Mouse (Mus musculus): ENCODE measurements at regions not wholly inside any gene's neighbourhood (a gene's known extent, or its start where the extent isn't known, plus 50 kb on each side); places are given as distances from the start of the nearest gene placed in this dataset.

DNA sequence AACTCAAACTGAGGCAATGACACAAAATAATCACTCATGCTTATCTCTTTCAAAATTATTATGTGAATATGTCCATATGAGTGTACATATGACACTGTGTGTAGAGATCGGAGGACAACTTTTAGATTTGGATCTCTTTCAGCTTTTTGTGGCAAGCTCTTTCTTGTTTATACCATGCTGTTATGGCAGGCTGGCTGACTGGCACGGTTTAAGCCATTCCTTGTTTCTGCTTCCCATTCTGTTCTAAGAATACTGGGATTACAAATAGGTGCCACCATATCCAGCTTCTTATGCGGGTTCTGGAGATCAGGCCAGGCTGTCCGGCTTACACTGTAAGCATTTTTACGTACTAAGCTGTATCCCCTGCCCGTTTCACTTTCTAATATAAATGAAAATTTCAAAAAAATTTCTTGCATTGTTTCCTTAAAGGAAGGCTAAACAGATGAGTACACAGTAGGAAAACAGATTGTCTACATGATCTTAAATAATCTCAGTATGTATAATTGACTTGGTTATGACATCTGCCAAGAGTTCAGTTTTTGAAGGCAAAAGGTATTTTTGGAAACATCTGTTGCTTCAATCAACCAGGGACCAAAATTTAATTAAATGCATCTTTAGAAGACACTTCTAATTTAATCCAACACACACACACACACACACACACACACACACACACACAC lies 171.6 kb upstream of the Ufl1 start:
- Histone ChIP-seq H3K4me2 (ENCODE audit: low read length) (no peak overlapping the region), H3K27ac (ENCODE audit: low read length) (no peak overlapping the region), H3K27me3 (ENCODE audit: control insufficient read depth, insufficient read depth, low read depth, low read length) (no peaks in the 10 kb centered on the region), H3K9ac (ENCODE audit: low read depth, low read length) (no peak overlapping the region), H3K36me3 (ENCODE audit: control insufficient read depth, insufficient read depth, low read length) (no peaks in the 10 kb centered on the region), H3K4me1 (ENCODE audit: control insufficient read depth, insufficient read depth, low read length) (no peaks in the 10 kb centered on the region), H3K9me3 (replicated peaks; ENCODE audit: control insufficient read depth, low read length, poor library complexity, severe bottlenecking) (no peaks in the 10 kb centered on the region), H3K4me3 (ENCODE audit: low read depth, low read length) (no peak overlapping the region)
- ATAC-seq: no peak
- 91% methylated on average over 6 of the region's 6 CpGs for WGBS

DNA sequence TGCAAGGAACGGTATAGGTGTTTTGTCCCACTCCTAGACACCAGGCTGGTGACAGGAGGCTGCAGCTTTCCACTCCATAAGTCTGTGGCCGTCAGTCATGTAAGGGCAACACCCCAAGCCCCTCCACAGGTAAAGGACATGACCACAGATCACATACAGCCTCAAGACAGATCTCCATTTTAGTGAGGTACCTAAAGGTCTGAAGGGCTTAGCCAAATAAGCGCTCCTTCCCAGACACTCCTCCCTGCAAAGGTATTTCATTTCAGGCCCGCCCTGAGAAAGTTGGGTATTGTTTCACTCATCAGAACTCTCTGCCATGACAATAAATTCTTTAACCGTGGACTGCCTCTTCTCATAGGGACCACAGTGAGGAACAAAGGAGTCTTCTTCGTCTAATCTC lies 170.2 kb upstream of the Ufl1 start:
- Histone ChIP-seq H3K4me2 (ENCODE audit: low read length) (no peak overlapping the region), H3K4me3 (ENCODE audit: low read depth, low read length) (no peak overlapping the region), H3K27me3 (ENCODE audit: control insufficient read depth, insufficient read depth, low read depth, low read length) (no peaks in the 10 kb centered on the region), H3K36me3 (ENCODE audit: control insufficient read depth, insufficient read depth, low read length) (no peaks in the 10 kb centered on the region), H3K4me1 (ENCODE audit: control insufficient read depth, insufficient read depth, low read length) (no peaks in the 10 kb centered on the region), H3K27ac (ENCODE audit: low read length) (no peak overlapping the region), H3K9ac (ENCODE audit: low read depth, low read length) (no peak overlapping the region), H3K9me3 (replicated peaks; ENCODE audit: control insufficient read depth, low read length, poor library complexity, severe bottlenecking) (no peaks in the 10 kb centered on the region)
- no peak for ATAC-seq
- 77% methylated on average over 6 of the region's 6 CpGs for WGBS

DNA sequence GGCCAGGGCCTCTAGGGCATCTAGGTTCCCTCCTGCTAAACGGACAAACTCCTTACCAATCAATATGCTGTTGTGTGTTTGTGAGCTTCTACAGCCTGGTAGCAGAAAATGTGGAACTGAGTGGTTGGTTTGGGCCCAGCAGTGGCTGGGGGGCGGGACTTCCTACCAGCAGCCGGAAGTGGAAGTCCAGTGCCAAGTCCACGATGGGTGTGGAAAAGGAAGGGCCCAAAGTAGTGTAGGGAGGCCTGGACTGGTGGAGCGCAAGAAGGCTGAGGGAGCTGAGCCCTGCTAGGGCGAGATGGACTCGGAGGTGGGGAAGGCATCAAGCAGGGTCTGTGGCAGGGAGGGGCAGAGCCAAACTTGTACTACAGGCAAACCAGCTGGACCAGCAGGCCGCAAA lies 150.6 kb upstream of the Ufl1 start:
- H3K4me1 ChIP-seq (ENCODE audit: control insufficient read depth, insufficient read depth, low read length): no peaks in the 10 kb centered on the region
- 94% methylated on average over 8 of the region's 8 CpGs for WGBS
- H3K9me3 ChIP-seq (replicated peaks; ENCODE audit: control insufficient read depth, low read length, poor library complexity, severe bottlenecking): no peaks in the 10 kb centered on the region
- H3K27ac ChIP-seq (ENCODE audit: low read length): no peak overlapping the region
- H3K27me3 ChIP-seq (ENCODE audit: control insufficient read depth, insufficient read depth, low read depth, low read length): no peaks in the 10 kb centered on the region
- H3K36me3 ChIP-seq (ENCODE audit: control insufficient read depth, insufficient read depth, low read length): no peaks in the 10 kb centered on the region
- no peak overlapping the region for H3K9ac ChIP-seq (ENCODE audit: low read depth, low read length)
- H3K4me2 ChIP-seq (ENCODE audit: low read length): no peak overlapping the region
- no peak for ATAC-seq
- H3K4me3 ChIP-seq (ENCODE audit: low read depth, low read length): no peak overlapping the region

DNA sequence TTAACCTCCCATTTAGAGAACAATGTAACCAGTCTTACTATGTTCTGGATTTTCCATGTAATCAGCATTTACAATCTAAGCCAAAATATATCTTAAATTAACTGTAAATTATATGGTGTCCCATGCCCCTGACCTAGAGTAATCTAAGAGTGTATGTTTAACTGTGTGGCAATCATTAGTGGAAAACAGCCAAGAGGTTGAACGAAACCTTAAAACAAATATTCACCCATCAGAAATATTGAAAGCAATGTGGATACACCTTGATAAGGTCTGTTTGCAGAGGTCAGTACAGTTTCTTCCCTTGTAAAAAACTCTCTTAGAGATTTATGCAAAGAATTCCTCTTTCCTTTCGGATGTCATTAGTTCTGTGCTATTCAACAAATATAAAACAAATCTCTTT lies 134.7 kb upstream of the Ufl1 start:
- no peak overlapping the region for H3K27ac ChIP-seq (ENCODE audit: low read length)
- WGBS: 81% methylated on average over 2 of the region's 2 CpGs
- H3K27me3 ChIP-seq (ENCODE audit: control insufficient read depth, insufficient read depth, low read depth, low read length): no peaks in the 10 kb centered on the region
- H3K4me3 ChIP-seq (ENCODE audit: low read depth, low read length): no peak overlapping the region
- no peaks in the 10 kb centered on the region for H3K9me3 ChIP-seq (replicated peaks; ENCODE audit: control insufficient read depth, low read length, poor library complexity, severe bottlenecking)
- no peak for ATAC-seq
- no peak overlapping the region for H3K9ac ChIP-seq (ENCODE audit: low read depth, low read length)
- no peaks in the 10 kb centered on the region for H3K4me1 ChIP-seq (ENCODE audit: control insufficient read depth, insufficient read depth, low read length)
- H3K36me3 ChIP-seq (ENCODE audit: control insufficient read depth, insufficient read depth, low read length): no peaks in the 10 kb centered on the region
- no peak overlapping the region for H3K4me2 ChIP-seq (ENCODE audit: low read length)

DNA sequence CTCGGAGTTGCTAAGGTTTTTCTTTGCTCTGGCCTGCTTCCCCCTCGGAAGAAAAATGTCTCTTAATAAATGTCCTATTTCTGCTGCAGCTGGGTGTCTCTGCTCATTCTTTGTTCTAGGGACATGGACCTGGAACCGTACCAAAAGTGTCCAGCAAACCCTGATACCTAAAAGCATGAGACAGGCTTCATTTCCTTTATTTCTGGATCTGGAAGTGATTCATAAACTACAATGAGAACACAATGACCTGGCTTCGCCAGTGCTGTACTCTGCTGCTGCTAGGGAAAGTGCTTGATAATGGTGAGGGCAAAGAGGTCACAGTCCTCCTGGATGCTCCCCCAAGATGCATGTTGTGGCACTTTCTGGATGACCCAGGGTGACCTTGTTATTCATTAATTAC lies 128.8 kb upstream of the Ufl1 start:
- Histone ChIP-seq H3K27me3 (ENCODE audit: control insufficient read depth, insufficient read depth, low read depth, low read length) (no peaks in the 10 kb centered on the region), H3K9me3 (replicated peaks; ENCODE audit: control insufficient read depth, low read length, poor library complexity, severe bottlenecking) (no peaks in the 10 kb centered on the region), H3K4me3 (ENCODE audit: low read depth, low read length) (no peak overlapping the region), H3K9ac (ENCODE audit: low read depth, low read length) (0 out of 2 replicates have a peak overlapping the region, but pooled peaks have one; percentile 10), H3K27ac (ENCODE audit: low read length) (peak overlapping the region; percentile 92), H3K4me2 (ENCODE audit: low read length) (no peak overlapping the region), H3K36me3 (ENCODE audit: control insufficient read depth, insufficient read depth, low read length) (no peaks in the 10 kb centered on the region), H3K4me1 (ENCODE audit: control insufficient read depth, insufficient read depth, low read length) (peaks cover 30% of the 10 kb centered on the region)
- no peak for ATAC-seq
- WGBS: 34% methylated on average over 4 of the region's 4 CpGs

DNA sequence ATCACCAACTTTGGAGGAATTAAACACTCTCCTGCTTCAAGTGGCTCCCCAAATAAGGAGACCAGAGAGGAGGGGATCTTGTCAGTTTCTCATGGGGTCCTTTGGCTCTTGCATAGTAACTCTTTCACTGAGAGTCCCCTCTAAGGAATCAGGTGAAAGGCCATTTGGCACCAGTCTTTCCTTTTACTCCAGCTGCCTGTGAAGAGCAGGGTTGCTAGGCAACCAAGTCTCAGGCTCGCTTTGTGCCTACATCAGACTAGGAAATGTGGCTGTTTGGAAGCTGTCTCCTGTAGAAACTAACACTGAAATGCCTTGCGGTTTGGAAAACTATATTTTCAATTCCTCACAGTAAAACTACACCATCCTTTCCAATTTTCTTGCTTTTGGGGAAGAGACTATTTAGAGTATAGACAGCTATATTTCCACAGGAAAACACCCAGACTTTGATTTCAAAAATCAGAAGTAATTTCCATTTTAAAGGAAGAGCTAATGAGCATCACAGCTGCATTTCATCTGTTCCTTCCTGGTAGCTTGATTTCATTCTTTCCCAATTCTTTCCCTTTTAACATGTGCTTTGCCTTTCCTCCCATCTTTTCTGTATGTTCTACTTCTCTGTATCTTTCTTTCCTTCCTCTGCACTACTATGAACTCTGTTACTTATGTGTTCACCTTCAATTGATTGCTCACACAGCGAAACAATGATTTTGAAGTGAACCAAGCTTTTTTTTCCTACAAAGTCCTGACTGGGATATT lies 127.3 kb upstream of the Ufl1 start:
- H3K9me3 ChIP-seq (replicated peaks; ENCODE audit: control insufficient read depth, low read length, poor library complexity, severe bottlenecking): no peaks in the 10 kb centered on the region
- no peaks in the 10 kb centered on the region for H3K27me3 ChIP-seq (ENCODE audit: control insufficient read depth, insufficient read depth, low read depth, low read length)
- no peak overlapping the region for H3K4me3 ChIP-seq (ENCODE audit: low read depth, low read length)
- H3K36me3 ChIP-seq (ENCODE audit: control insufficient read depth, insufficient read depth, low read length): no peaks in the 10 kb centered on the region
- peak; percentile 98 for ATAC-seq
- no peak overlapping the region; the same call in 1 of the 2 replicates for H3K9ac ChIP-seq (ENCODE audit: low read depth, low read length)
- peak overlapping the region; percentile 18 for H3K4me2 ChIP-seq (ENCODE audit: low read length)
- H3K27ac ChIP-seq (ENCODE audit: low read length): peak overlapping the region; percentile 92
- peaks cover 30% of the 10 kb centered on the region for H3K4me1 ChIP-seq (ENCODE audit: control insufficient read depth, insufficient read depth, low read length)
- 9% methylated on average over 3 of the region's 3 CpGs for WGBS

DNA sequence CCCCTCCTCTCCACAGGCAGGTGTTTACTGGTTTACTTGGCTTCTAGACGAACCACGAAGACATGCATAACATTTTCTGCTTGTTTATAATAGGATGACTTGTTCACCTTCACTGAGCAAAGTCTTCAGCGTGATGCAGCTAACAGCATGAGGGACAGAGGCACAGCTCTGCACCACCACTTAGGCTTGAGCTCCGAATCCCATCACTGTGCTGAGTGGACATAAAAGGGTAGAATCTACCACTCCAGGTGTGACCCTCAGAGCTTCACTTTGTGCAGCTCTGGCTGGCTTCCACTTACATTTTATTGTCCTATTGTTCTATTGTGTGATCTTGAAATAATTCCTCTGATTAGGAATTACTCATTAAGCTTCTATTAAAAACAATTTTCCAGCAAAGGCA lies 126.2 kb upstream of the Ufl1 start:
- ATAC-seq: peak; percentile 50; the same call in 1 of the 2 replicates
- no peak overlapping the region for H3K9ac ChIP-seq (ENCODE audit: low read depth, low read length)
- peak overlapping the region; percentile 92 for H3K27ac ChIP-seq (ENCODE audit: low read length)
- H3K36me3 ChIP-seq (ENCODE audit: control insufficient read depth, insufficient read depth, low read length): no peaks in the 10 kb centered on the region
- no peaks in the 10 kb centered on the region for H3K27me3 ChIP-seq (ENCODE audit: control insufficient read depth, insufficient read depth, low read depth, low read length)
- H3K4me2 ChIP-seq (ENCODE audit: low read length): peak overlapping the region; percentile 23; the same call in 1 of the 2 replicates
- 3% methylated on average over 4 of the region's 4 CpGs for WGBS
- peaks cover 30% of the 10 kb centered on the region for H3K4me1 ChIP-seq (ENCODE audit: control insufficient read depth, insufficient read depth, low read length)
- H3K9me3 ChIP-seq (replicated peaks; ENCODE audit: control insufficient read depth, low read length, poor library complexity, severe bottlenecking): no peaks in the 10 kb centered on the region
- H3K4me3 ChIP-seq (ENCODE audit: low read depth, low read length): no peak overlapping the region

DNA sequence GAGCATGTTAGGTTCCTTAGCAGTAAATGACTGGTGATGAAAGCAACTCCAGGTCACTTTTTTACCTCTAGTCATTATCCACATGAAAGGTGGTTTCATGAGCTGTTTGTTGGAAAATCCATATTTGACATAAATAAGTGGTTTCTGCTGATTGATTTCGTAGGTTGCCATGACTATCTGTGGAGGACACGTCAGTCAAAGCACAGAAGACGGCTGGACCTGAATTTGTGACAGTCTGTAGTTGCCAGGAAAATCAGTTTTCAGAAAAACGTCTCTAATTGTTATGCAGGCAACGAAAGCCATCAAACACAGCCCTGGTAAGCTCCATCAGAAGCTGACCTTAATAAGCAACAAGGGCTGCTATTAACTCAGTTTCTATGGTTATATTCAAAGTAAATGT lies 107.9 kb upstream of the Ufl1 start:
- Histone ChIP-seq H3K27ac (ENCODE audit: low read length) (no peak overlapping the region), H3K9ac (ENCODE audit: low read depth, low read length) (no peak overlapping the region), H3K4me1 (ENCODE audit: control insufficient read depth, insufficient read depth, low read length) (no peaks in the 10 kb centered on the region), H3K4me3 (ENCODE audit: low read depth, low read length) (no peak overlapping the region), H3K27me3 (ENCODE audit: control insufficient read depth, insufficient read depth, low read depth, low read length) (no peaks in the 10 kb centered on the region), H3K4me2 (ENCODE audit: low read length) (no peak overlapping the region), H3K9me3 (replicated peaks; ENCODE audit: control insufficient read depth, low read length, poor library complexity, severe bottlenecking) (no peaks in the 10 kb centered on the region), H3K36me3 (ENCODE audit: control insufficient read depth, insufficient read depth, low read length) (no peaks in the 10 kb centered on the region)
- 57% methylated on average over 5 of the region's 5 CpGs for WGBS
- no peak; the same call in 1 of the 2 replicates for ATAC-seq

DNA sequence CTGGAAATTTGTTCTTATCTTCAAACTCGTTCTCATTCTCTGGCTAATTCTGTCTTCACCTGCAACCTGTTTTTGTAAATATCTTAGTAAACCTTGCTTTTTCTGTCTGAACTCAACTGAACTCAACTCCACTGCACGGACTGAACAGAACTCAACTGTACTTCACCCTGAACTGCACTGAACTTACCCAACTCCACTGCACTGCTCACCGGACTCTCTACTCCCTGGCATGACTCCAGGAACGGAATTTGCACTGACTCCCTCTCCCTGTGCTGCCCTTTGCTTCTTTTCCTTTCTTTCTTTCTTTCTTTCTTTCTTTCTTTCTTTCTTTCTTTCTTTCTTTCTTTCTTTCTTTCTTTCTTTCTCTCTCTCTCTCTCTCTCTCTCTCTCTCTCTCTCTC lies 90.4 kb upstream of the Ufl1 start:
- no peaks in the 10 kb centered on the region for H3K9me3 ChIP-seq (replicated peaks; ENCODE audit: control insufficient read depth, low read length, poor library complexity, severe bottlenecking)
- H3K36me3 ChIP-seq (ENCODE audit: control insufficient read depth, insufficient read depth, low read length): no peaks in the 10 kb centered on the region
- H3K4me1 ChIP-seq (ENCODE audit: control insufficient read depth, insufficient read depth, low read length): no peaks in the 10 kb centered on the region
- no peak overlapping the region for H3K9ac ChIP-seq (ENCODE audit: low read depth, low read length)
- H3K4me2 ChIP-seq (ENCODE audit: low read length): no peak overlapping the region
- no peaks in the 10 kb centered on the region for H3K27me3 ChIP-seq (ENCODE audit: control insufficient read depth, insufficient read depth, low read depth, low read length)
- no peak overlapping the region for H3K4me3 ChIP-seq (ENCODE audit: low read depth, low read length)
- ATAC-seq: no peak
- 82% methylated on average over 4 of the region's 4 CpGs for WGBS
- H3K27ac ChIP-seq (ENCODE audit: low read length): no peak overlapping the region

Data from midbrain, embryonic 16.5 days (tissue).